Mouse (Mus musculus) embryonic facial prominence, embryonic 13.5 days (tissue): ENCODE data around the gene Olfml2a. TPM values are rescaled to one million over a fixed set of nuclear protein-coding genes. Genes with fewer than 3 reads are reported as not detected.

Source experiments
- ATAC-seq: fragments of 200-750 bp; cut with Nextera tagmentation; 2 replicates; pipeline ENCODE4 v1.8.0; 2017; ENCODE audit warnings: low read depth; ENCODE audit not compliant: insufficient number of reproducible peaks, insufficient read depth, low FRiP score, low TSS enrichment
- H3K27ac ChIP-seq: fragments of 300-500 bp; sonication (generic); 2 replicates; pipeline ENCODE4 v1.5.1; 2015; ENCODE audit warnings: moderate library complexity, mild to moderate bottlenecking, inconsistent platforms
- H3K27me3 ChIP-seq: fragments of 300-500 bp; sonication (generic); 2 replicates; pipeline ENCODE4 v1.6.1; 2015; ENCODE audit warnings: mild to moderate bottlenecking, inconsistent platforms
- H3K36me3 ChIP-seq: fragments of 300-500 bp; sonication (generic); 2 replicates; pipeline ENCODE4 v1.6.1; 2015; ENCODE audit warnings: mild to moderate bottlenecking, inconsistent platforms
- H3K4me1 ChIP-seq: fragments of 300-500 bp; sonication (generic); 2 replicates; pipeline ENCODE4 v1.6.1; 2015; ENCODE audit warnings: inconsistent platforms
- H3K4me2 ChIP-seq: fragments of 300-500 bp; sonication (generic); 2 replicates; pipeline ENCODE4 v1.6.1; 2015; ENCODE audit warnings: moderate library complexity, mild to moderate bottlenecking, inconsistent platforms
- H3K4me3 ChIP-seq: fragments of 300-500 bp; sonication (generic); 2 replicates; pipeline ENCODE4 v1.5.1; 2015; ENCODE audit warnings: mild to moderate bottlenecking, inconsistent platforms
- H3K9ac ChIP-seq: fragments of 300-500 bp; sonication (generic); 2 replicates; pipeline ENCODE4 v1.6.1; 2015; ENCODE audit warnings: mild to moderate bottlenecking, inconsistent platforms
- H3K9me3 ChIP-seq: fragments of 300-500 bp; sonication (generic); 2 replicates; pipeline ENCODE4 v1.6.1; 2016; ENCODE audit warnings: inconsistent platforms
- WGBS: fragments of 180-500 bp; shearing (Covaris S2); methylation state at CpG from one replicate; pipeline ENCODE4 v1.1.7; 2015; ENCODE audit warnings: mixed read lengths; 5-methylcytosine and 5-hydroxymethylcytosine counted together
- polyA plus RNA-seq: library from polyadenylated mRNA; unstranded; fragments of >200 nt; fragmentation: Nextera tagmentation; extraction: Ambion mirVana; gene quantifications from 2 replicates; pipeline ENCODE4 v1.2.1, GENCODE M21; 2015

The Olfml2a gene
- polyA plus RNA-seq = 9.0 and 9.6 TPM in 2 replicates

DNA sequence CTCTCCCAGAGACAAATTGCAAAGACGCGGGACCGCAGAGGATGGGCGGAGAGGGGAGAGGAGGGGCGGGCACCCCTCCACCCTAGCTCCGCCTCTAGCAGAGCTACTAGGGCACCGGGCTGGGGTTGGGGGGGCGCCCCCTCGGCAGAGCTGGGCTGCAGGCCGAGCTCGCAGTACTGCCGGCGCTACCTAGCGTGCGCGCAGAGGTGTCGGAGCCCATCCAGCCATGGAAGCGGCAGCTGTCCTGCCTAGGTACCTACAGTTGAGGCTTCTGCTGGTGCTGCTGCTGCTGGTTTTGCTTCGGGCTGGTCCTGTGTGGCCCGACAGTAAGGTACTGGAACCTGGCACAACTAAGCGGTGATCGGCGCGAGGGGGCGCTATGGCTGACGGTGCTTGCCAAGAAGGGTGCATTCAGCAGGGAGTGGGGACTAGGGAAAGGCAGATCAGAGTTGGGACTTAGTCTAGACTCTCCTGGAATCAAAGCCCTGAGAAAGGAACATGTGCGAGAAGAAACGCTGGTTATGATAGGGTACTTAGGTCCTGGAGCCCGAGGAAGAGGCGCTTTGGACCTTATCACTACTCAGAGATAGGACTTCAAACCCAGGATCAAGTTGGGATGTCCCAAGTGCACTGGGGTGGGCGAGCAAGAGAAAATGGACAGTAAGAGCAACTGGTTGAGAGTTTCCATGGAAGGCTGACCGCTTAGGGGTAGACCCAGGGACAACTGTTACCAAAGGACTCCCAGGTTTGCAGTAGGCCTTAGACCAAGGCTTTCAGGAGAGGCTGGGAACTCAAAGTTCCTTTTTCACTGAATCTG is at the start of gene Olfml2a:
Olfml2a (plus strand) TSS at position 128 of the 817 bp plus-strand sequence.
- H3K36me3 ChIP-seq = no peaks in the 10 kb centered on the region
- no peaks in the 10 kb centered on the region for H3K27me3 ChIP-seq
- H3K9me3 ChIP-seq = no peaks in the 10 kb centered on the region
- peaks cover 42% of the 10 kb centered on the region for H3K4me1 ChIP-seq
- peak within 1 kb of the TSS; percentile 79 for H3K4me2 ChIP-seq
- 8% methylated on average over 30 of the region's 32 CpGs for WGBS
- H3K4me3 ChIP-seq = peak within 1 kb of the TSS; percentile 49
- peak within 1 kb of the TSS; percentile 67 for H3K9ac ChIP-seq
- no peak within 1 kb of the TSS for H3K27ac ChIP-seq
- peak; percentile 84 for ATAC-seq

DNA sequence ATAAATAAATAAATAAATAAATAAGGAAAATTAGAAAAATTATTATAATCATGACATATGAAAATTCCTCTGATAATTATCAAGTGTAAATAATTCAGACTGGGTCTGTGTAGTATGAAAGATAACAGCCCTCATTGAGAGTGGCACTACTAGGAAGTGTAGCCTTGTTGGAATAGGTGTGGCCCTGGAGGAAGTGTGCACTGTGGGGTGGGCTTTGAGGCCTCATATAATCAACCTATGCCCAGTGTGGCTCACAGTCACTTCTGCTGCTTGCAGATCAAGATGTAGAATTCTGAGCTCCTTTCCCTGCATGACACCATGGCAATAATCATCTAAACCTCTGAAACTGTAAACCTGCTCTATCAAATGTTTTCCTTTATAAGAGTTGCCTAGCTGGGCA is 28.9 kb upstream of the Olfml2a start:
- no peak overlapping the region for H3K27ac ChIP-seq
- no peak overlapping the region for H3K4me2 ChIP-seq
- H3K9me3 ChIP-seq = no peaks in the 10 kb centered on the region
- no peaks in the 10 kb centered on the region for H3K36me3 ChIP-seq
- ATAC-seq = no peak
- no peak overlapping the region for H3K9ac ChIP-seq
- no peaks in the 10 kb centered on the region for H3K27me3 ChIP-seq
- no peaks in the 10 kb centered on the region for H3K4me1 ChIP-seq
- H3K4me3 ChIP-seq = no peak overlapping the region

DNA sequence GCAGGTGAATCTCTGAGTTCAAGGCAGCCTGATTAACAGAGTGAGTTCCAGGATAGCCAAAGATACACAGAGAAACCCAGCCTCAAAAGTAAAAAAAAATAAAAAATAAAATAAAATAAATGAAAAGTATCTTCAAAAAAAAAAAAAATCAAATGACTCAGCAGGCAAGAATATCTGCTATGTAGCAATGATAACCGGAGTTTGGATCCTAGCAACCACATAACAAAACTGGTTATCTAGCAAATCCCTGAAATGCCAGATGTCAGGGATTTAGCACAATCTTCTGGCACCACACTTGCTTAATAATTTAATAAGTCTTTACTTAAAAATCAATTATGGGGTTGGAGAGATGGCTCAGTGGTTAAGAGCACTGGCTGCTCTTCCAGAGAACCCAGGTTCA is 27.5 kb upstream of the Olfml2a start:
- ATAC-seq = no peak
- H3K4me3 ChIP-seq = no peak overlapping the region
- H3K9ac ChIP-seq = no peak overlapping the region
- H3K4me2 ChIP-seq = no peak overlapping the region
- H3K9me3 ChIP-seq = no peaks in the 10 kb centered on the region
- H3K27ac ChIP-seq = no peak overlapping the region
- 85% methylated on average over 1 of the region's 1 CpGs for WGBS
- H3K36me3 ChIP-seq = no peaks in the 10 kb centered on the region
- no peaks in the 10 kb centered on the region for H3K4me1 ChIP-seq
- no peaks in the 10 kb centered on the region for H3K27me3 ChIP-seq

DNA sequence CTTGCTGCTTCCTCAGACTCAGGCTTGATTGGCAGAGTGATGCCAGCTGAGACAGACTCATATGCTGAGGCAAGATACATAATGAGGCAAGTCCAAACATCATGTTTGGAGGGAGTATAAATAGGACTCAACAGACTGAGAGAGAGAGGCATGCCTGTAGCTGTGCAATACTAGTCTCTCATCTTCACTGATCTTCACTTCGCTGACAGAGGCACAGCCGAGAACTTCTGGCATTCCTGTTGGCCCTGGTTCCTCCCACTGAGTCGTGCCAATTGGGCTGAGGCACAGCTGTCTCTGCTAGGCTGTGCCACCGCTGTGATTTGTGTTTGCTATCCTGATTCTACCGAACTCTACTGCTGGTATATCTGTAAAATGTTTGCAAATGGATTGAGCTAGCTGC is 25.7 kb upstream of the Olfml2a start:
- no peak overlapping the region for H3K4me2 ChIP-seq
- H3K27ac ChIP-seq = no peak overlapping the region
- no peaks in the 10 kb centered on the region for H3K4me1 ChIP-seq
- no peaks in the 10 kb centered on the region for H3K9me3 ChIP-seq
- H3K36me3 ChIP-seq = no peaks in the 10 kb centered on the region
- WGBS = 71% methylated on average over 5 of the region's 5 CpGs
- H3K9ac ChIP-seq = no peak overlapping the region
- H3K27me3 ChIP-seq = no peaks in the 10 kb centered on the region
- no peak for ATAC-seq
- H3K4me3 ChIP-seq = no peak overlapping the region

DNA sequence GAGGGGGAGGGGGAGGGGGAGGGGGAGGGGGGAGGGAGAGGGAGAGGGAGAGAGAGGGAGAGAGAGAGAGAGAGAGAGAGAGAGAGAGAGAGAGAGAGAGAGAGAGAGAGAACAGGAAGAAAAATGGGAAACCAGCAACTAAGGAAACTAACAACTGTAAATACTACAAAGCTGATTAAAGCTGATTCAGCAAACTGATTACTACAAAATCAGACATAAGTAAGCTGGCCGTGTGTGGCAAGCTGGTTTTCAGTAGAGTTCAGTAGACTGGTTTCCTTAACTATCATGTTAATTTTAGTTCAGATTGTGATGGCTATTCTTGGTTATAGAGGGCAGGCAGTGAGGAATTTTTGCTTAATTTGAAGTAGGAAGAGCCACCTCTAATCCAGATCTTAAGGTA is 23.2 kb upstream of the Olfml2a start:
- no peak overlapping the region for H3K27ac ChIP-seq
- H3K36me3 ChIP-seq = no peaks in the 10 kb centered on the region
- no peaks in the 10 kb centered on the region for H3K4me1 ChIP-seq
- no peak overlapping the region for H3K4me3 ChIP-seq
- no peaks in the 10 kb centered on the region for H3K27me3 ChIP-seq
- ATAC-seq = no peak
- H3K4me2 ChIP-seq = no peak overlapping the region
- WGBS = 38% methylated on average over 1 of the region's 1 CpGs
- no peaks in the 10 kb centered on the region for H3K9me3 ChIP-seq
- no peak overlapping the region for H3K9ac ChIP-seq

DNA sequence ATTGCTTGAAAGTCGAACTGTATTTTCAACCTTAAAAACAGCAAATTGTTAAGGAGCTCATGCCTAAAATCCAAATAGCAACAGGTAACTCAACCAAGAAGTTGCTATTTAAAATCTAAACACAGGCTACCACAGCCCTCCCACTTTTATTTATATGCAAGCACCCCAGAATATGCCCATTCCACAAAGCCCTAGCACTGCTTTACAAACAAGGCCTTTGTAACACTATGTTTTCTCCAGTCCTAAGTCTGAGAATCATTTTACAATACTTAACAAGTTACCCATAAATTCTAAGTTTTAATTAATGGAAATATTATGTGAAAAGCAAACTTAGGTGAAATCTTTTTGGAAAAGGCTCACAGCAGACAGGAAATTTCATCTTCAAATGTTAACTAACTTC is 17.3 kb upstream of the Olfml2a start:
- 49% methylated on average over 1 of the region's 1 CpGs for WGBS
- Histone ChIP-seq H3K27me3 (no peaks in the 10 kb centered on the region), H3K36me3 (no peaks in the 10 kb centered on the region), H3K27ac (no peak overlapping the region), H3K4me3 (no peak overlapping the region), H3K4me1 (0 out of 2 replicates have a peak, but pooled peaks cover 3% of the 10 kb centered on the region), H3K4me2 (no peak overlapping the region), H3K9ac (no peak overlapping the region), H3K9me3 (no peaks in the 10 kb centered on the region)
- ATAC-seq = no peak

DNA sequence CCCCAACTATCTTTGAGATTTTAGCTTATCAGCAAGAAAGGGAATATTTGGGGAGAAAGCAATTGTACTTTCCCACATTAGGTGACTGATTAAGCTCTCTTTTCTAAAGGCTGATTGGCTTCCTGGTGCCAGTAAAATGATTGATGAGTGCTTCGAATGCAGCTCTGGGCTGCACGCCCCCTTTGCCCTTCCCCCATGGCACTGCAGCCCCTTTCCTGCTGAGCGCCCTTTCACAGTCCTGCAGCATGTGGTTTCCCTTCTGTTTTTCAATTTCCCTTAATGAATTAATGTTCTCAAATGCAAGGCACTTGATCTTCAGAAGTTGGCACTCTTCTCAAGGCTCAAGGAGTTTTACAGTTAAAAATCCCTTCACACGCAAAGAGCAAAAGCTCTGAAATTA is 16.8 kb upstream of the Olfml2a start:
- Histone ChIP-seq H3K4me3 (no peak overlapping the region), H3K9ac (no peak overlapping the region), H3K36me3 (no peaks in the 10 kb centered on the region), H3K27me3 (no peaks in the 10 kb centered on the region), H3K4me1 (0 out of 2 replicates have a peak, but pooled peaks cover 3% of the 10 kb centered on the region), H3K9me3 (no peaks in the 10 kb centered on the region), H3K4me2 (no peak overlapping the region), H3K27ac (no peak overlapping the region)
- ATAC-seq = no peak
- WGBS = 31% methylated on average over 4 of the region's 4 CpGs

DNA sequence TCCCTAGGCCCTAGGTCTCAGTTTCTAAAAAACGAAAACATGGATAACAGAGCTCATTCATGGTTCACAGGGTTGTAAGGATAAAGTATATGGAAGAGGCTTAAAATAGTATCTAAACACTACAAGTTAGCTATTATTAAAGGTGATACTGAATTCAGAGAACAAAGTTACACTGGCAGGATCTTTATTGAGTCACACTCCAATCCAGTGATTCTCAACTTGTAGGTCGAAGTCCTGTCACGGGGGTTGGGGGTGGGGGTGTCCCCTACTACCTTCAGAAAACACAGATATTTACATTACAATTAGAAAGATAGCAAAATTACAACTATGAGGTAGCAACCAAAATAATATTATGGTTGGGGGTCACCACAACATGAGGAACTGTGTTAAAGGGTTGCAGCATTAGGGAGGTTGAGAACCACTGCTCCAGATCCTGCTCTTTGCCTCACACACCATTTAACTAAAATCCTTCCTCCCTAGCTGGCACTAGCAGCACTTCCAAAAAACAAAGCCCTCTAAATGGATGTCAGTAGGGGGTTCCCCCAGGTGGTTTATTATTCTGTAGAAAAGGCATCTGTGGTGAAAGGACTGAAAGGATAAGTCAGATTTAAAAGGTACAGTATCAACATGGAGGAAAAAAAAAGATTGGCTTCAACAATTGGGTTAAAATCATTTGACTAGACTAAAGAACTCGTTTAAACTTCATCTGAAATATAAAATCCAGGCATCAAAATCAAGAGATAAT is 14.7 kb upstream of the Olfml2a start:
- 38% methylated on average over 4 of the region's 4 CpGs for whole genome bisulfite sequencing
- 0 out of 2 replicates have a peak, but pooled peaks cover 3% of the 10 kb centered on the region for H3K4me1 ChIP-seq
- H3K4me2 ChIP-seq = no peak overlapping the region
- H3K36me3 ChIP-seq = no peaks in the 10 kb centered on the region
- H3K9ac ChIP-seq = no peak overlapping the region
- H3K27ac ChIP-seq = no peak overlapping the region
- H3K9me3 ChIP-seq = no peaks in the 10 kb centered on the region
- no peak for ATAC-seq
- no peak overlapping the region for H3K4me3 ChIP-seq
- H3K27me3 ChIP-seq = no peaks in the 10 kb centered on the region

DNA sequence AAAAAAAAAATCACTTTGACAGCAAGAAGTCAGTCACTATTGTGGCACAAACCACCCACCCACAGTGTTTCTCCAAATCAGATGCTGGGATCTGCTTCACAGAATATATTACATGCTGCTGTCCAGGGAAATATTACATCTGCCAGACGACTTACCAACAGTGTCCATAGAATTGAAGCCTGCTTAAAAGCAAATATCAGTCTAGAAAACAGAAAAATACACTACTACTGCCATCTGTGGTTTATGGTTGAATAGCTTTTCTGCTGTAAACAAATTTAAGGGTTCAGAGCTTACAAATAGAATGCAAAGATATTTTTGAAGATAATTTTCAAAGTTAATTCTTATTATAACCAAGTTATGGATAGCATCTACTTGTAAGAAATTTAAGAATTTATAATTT is 10.4 kb upstream of the Olfml2a start:
- peaks cover 18% of the 10 kb centered on the region for H3K27me3 ChIP-seq
- H3K27ac ChIP-seq = no peak overlapping the region
- ATAC-seq = no peak
- H3K4me2 ChIP-seq = no peak overlapping the region
- WGBS = 26% methylated on average over 1 of the region's 1 CpGs
- no peak overlapping the region for H3K4me3 ChIP-seq
- H3K9ac ChIP-seq = no peak overlapping the region
- no peaks in the 10 kb centered on the region for H3K9me3 ChIP-seq
- peaks cover 12% of the 10 kb centered on the region for H3K4me1 ChIP-seq
- no peaks in the 10 kb centered on the region for H3K36me3 ChIP-seq

DNA sequence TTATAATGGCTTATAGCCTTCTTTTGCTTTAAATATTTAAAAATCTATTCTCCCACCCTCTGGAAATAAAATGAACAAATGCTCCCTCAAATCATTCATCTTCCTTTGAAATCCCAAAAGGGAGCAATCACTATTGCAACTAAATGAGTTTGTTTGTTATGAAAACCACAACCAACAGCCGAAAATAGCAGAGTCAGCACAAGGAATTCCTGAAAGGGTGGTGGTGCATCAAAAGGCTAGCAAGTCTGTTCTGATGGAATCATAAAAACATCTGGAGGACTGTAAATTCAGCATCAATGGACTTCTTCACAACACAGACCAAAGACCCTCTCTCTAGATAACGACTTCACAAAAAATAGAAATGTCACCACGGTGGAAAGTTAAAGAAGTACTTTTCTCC is 8.3 kb upstream of the Olfml2a start:
- Histone ChIP-seq H3K4me1 (peaks cover 18% of the 10 kb centered on the region), H3K9ac (no peak overlapping the region), H3K27me3 (peaks cover 18% of the 10 kb centered on the region), H3K27ac (no peak overlapping the region), H3K36me3 (no peaks in the 10 kb centered on the region), H3K4me2 (no peak overlapping the region), H3K9me3 (no peaks in the 10 kb centered on the region), H3K4me3 (no peak overlapping the region)
- no peak for ATAC-seq
- WGBS = 33% methylated on average over 3 of the region's 3 CpGs

DNA sequence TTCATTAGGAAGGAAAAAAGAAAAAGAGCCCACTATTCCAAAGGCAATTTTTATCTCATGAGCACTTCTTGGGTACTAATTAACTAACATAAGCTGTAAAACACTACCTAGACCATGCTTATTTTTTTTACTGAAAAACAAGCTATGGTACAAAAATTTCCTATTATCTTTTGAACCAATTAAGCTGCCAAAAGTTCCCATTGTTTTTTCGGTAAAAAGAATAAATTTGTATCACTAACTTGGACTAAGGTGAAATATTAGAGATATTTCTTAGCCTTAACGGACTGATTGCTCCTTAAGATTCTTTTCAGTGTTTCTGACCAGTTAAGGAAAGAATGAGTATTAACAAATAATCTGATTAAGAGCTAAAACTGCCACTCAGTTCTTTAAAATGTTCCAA is 7.9 kb upstream of the Olfml2a start:
- no peaks in the 10 kb centered on the region for H3K9me3 ChIP-seq
- no peak overlapping the region for H3K9ac ChIP-seq
- H3K4me3 ChIP-seq = no peak overlapping the region
- no peak overlapping the region for H3K27ac ChIP-seq
- ATAC-seq = no peak
- peaks cover 18% of the 10 kb centered on the region for H3K27me3 ChIP-seq
- 49% methylated on average over 2 of the region's 2 CpGs for WGBS
- no peaks in the 10 kb centered on the region for H3K36me3 ChIP-seq
- peaks cover 18% of the 10 kb centered on the region for H3K4me1 ChIP-seq
- no peak overlapping the region for H3K4me2 ChIP-seq

DNA sequence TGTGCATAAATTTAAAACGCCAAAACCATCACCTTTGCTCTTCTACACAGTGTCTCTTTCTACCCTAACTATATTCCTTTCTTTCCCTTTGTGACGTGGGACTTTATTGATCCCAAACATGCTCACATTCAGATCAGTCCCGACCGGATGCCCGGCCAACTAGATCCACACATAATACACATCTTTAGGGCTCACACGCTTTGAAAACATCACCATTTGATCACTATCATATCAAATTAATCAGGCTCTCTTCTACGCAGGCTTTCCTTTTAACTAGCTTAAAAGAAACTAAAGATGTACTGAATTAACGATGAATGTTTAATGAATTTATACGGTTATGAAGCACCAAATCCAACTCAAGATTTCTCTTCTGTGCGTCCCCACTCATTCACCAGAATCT is 7.2 kb upstream of the Olfml2a start:
- H3K27ac ChIP-seq = no peak overlapping the region
- no peak overlapping the region for H3K9ac ChIP-seq
- peak overlapping the region; percentile 99 for H3K4me2 ChIP-seq
- WGBS = 3% methylated on average over 10 of the region's 10 CpGs
- peak overlapping the region; percentile 83 for H3K4me3 ChIP-seq
- peaks cover 18% of the 10 kb centered on the region for H3K4me1 ChIP-seq
- H3K27me3 ChIP-seq = peaks cover 18% of the 10 kb centered on the region
- ATAC-seq = no peak
- no peaks in the 10 kb centered on the region for H3K9me3 ChIP-seq
- no peaks in the 10 kb centered on the region for H3K36me3 ChIP-seq
